Mouse (Mus musculus): ENCODE measurements around the gene Ptma. TPM values are rescaled to one million over a fixed set of nuclear protein-coding genes. Genes with fewer than 3 reads are reported as not detected.
"Not testable (repeated sequence)": the region's sequence is repeated elsewhere in the genome, so short reads cannot be mapped to it uniquely, and the experiment has no call there.

Gene Ptma
- total RNA-seq, 1 experiment from 2014 or later, result 1,253 TPM

GRCm38 (mm10) chr1:86510266-86510665 is 16.3 kb upstream of the Ptma start:
- no peak for ATAC-seq (ENCODE audit: extremely low read depth, insufficient number of reproducible peaks, low FRiP score, poor library complexity, severe bottlenecking)

- ATAC-seq (ENCODE audit: extremely low read depth, insufficient number of reproducible peaks, low FRiP score, poor library complexity, severe bottlenecking), result no peak
Measured at GRCm38 (mm10) chr1:86510676-86511441, 15.7 kb upstream of the Ptma start.

- no peak for ATAC-seq (ENCODE audit: extremely low read depth, insufficient number of reproducible peaks, low FRiP score, poor library complexity, severe bottlenecking)
Measured at GRCm38 (mm10) chr1:86512154-86512720, 14.3 kb upstream of the Ptma start.

GRCm38 (mm10) chr1:86513031-86513430 is 13.5 kb upstream of the Ptma start:
- ATAC-seq (ENCODE audit: extremely low read depth, insufficient number of reproducible peaks, low FRiP score, poor library complexity, severe bottlenecking), result not testable (repeated sequence)

- ATAC-seq (ENCODE audit: extremely low read depth, insufficient number of reproducible peaks, low FRiP score, poor library complexity, severe bottlenecking), result peak; percentile 31; the same call in 1 of the 2 replicates
Measured at GRCm38 (mm10) chr1:86515715-86516410, 10.7 kb upstream of the Ptma start.

GRCm38 (mm10) chr1:86517076-86517475 is 9.4 kb upstream of the Ptma start:
- no peak for ATAC-seq (ENCODE audit: extremely low read depth, insufficient number of reproducible peaks, low FRiP score, poor library complexity, severe bottlenecking)

GRCm38 (mm10) chr1:86520361-86520760 is 6.2 kb upstream of the Ptma start:
- no peak for ATAC-seq (ENCODE audit: extremely low read depth, insufficient number of reproducible peaks, low FRiP score, poor library complexity, severe bottlenecking)

- ATAC-seq (ENCODE audit: extremely low read depth, insufficient number of reproducible peaks, low FRiP score, poor library complexity, severe bottlenecking), result no peak
Measured at GRCm38 (mm10) chr1:86522286-86522871, 4.1 kb upstream of the Ptma start.

GRCm38 (mm10) chr1:86523776-86524618 is 2.5 kb upstream of the Ptma start:
- no peak for ATAC-seq (ENCODE audit: extremely low read depth, insufficient number of reproducible peaks, low FRiP score, poor library complexity, severe bottlenecking)

- ATAC-seq (ENCODE audit: extremely low read depth, insufficient number of reproducible peaks, low FRiP score, poor library complexity, severe bottlenecking), result peak; percentile 70
Measured at GRCm38 (mm10) chr1:86524619-86525498, 1.7 kb upstream of the Ptma start.

GRCm38 (mm10) chr1:86525499-86526115 is 919 bp upstream of the Ptma start:
- ATAC-seq (ENCODE audit: extremely low read depth, insufficient number of reproducible peaks, low FRiP score, poor library complexity, severe bottlenecking), result peak; percentile 5; the same call in 1 of the 2 replicates

GRCm38 (mm10) chr1:86526789-86527598 is 468 bp downstream of the Ptma start:
- ATAC-seq (ENCODE audit: extremely low read depth, insufficient number of reproducible peaks, low FRiP score, poor library complexity, severe bottlenecking), result no peak

- ATAC-seq (ENCODE audit: extremely low read depth, insufficient number of reproducible peaks, low FRiP score, poor library complexity, severe bottlenecking), result peak; percentile 13
Measured at GRCm38 (mm10) chr1:86527599-86528486, 1.3 kb downstream of the Ptma start.

- ATAC-seq (ENCODE audit: extremely low read depth, insufficient number of reproducible peaks, low FRiP score, poor library complexity, severe bottlenecking), result no peak
Measured at GRCm38 (mm10) chr1:86528571-86529180, 2.1 kb downstream of the Ptma start.

- no peak for ATAC-seq (ENCODE audit: extremely low read depth, insufficient number of reproducible peaks, low FRiP score, poor library complexity, severe bottlenecking)
Measured at GRCm38 (mm10) chr1:86529590-86529989, 3.1 kb downstream of the Ptma start.
